Mouse (Mus musculus): ENCODE data around the gene Trim23.

- TF ChIP-seq CTCF (IDR thresholded peaks at IDR 0.05; ENCODE audit: low read depth, low read length) (no peak), POLR2A (IDR thresholded peaks at IDR 0.05; ENCODE audit: extremely low read depth, insufficient read depth, low read length) (no peak)
These were observed 50.6 kb downstream of the Trim23 start for GRCm38 (mm10) chr13:104229181-104229580.
